Mouse (Mus musculus) heart, embryonic 14.5 days (tissue): ENCODE data around the gene Lrp5. TPM values are rescaled to one million over a fixed set of nuclear protein-coding genes. Genes with fewer than 3 reads are reported as not detected.
"Not testable (repeated sequence)": the region's sequence is repeated elsewhere in the genome, so short reads cannot be mapped to it uniquely, and the experiment has no call there.

ENCODE experiments used
- ATAC-seq: fragments of 200-750 bp; cut with Nextera tagmentation; 2 replicates; pipeline ENCODE4 v1.8.0; 2017; ENCODE audit warnings: low read depth, moderate TSS enrichment; ENCODE audit not compliant: insufficient number of reproducible peaks, insufficient read depth, low FRiP score
- H3K27ac ChIP-seq, 2 experiments: fragments of 200-500 bp in 1 of 2; fragments of 300-500 bp in 1 of 2; sonication (generic) in 1 of 2; replicated peaks in 1 of 2; 2 replicates each; pipeline ENCODE4 v1.5.1; 2012 to 2014; ENCODE audit warnings: low read depth in 2 of 2, low read length in 2 of 2, control low read depth in 1 of 2, mild to moderate bottlenecking in 1 of 2, mixed read lengths in 1 of 2; ENCODE audit not compliant: control insufficient read depth in 1 of 2, insufficient read depth in 1 of 2
- H3K27me3 ChIP-seq: fragments of 300-500 bp; sonication (generic); 2 replicates; pipeline ENCODE4 v1.6.1; 2014; ENCODE audit warnings: mild to moderate bottlenecking, low read length, control low read depth; ENCODE audit not compliant: control insufficient read depth, insufficient read depth
- H3K36me3 ChIP-seq: fragments of 300-500 bp; sonication (generic); 2 replicates; pipeline ENCODE4 v1.6.1; 2014; ENCODE audit warnings: mild to moderate bottlenecking, control low read depth, low read length, mixed read lengths; ENCODE audit not compliant: control insufficient read depth, insufficient read depth
- H3K4me1 ChIP-seq, 2 experiments: fragments of 200-500 bp in 1 of 2; fragments of 300-500 bp in 1 of 2; sonication (generic) in 1 of 2; 2 replicates each; pipeline ENCODE4 v1.6.1; 2012 to 2014; ENCODE audit warnings: low read length in 2 of 2, control low read depth in 1 of 2, mixed read lengths in 1 of 2; ENCODE audit not compliant: control insufficient read depth in 2 of 2, insufficient read depth in 2 of 2
- H3K4me2 ChIP-seq: fragments of 300-500 bp; sonication (generic); 2 replicates; pipeline ENCODE4 v1.6.1; 2014; ENCODE audit warnings: mild to moderate bottlenecking, low read length
- H3K4me3 ChIP-seq, 2 experiments: fragments of 200-500 bp in 1 of 2; fragments of 300-500 bp in 1 of 2; sonication (generic) in 1 of 2; 2 replicates each; pipeline ENCODE4 v1.5.1; 2012 to 2014; ENCODE audit warnings: low read length in 2 of 2, mild to moderate bottlenecking in 2 of 2, control low read depth in 1 of 2, low read depth in 1 of 2, moderate library complexity in 1 of 2; ENCODE audit not compliant: control insufficient read depth in 1 of 2, insufficient read depth in 1 of 2
- H3K9ac ChIP-seq: fragments of 300-500 bp; sonication (generic); 2 replicates; pipeline ENCODE4 v1.6.1; 2014; ENCODE audit warnings: mild to moderate bottlenecking, low read length
- H3K9me3 ChIP-seq: fragments of 300-500 bp; sonication (generic); 2 replicates; pipeline ENCODE4 v1.6.1; 2016; ENCODE audit warnings: low read length, control low read depth; ENCODE audit not compliant: control insufficient read depth
- WGBS: fragments of 180-500 bp; shearing (Covaris S2); extraction: QIAGEN DNeasy Blood & Tissue Kit; methylation state at CpG from one replicate; pipeline ENCODE4 v1.1.7; 2014; 5-methylcytosine and 5-hydroxymethylcytosine counted together
- polyA plus RNA-seq: library from polyadenylated mRNA; unstranded; fragments of >200 nt; fragmentation: Nextera tagmentation; extraction: Ambion mirVana; gene quantifications from 2 replicates; pipeline ENCODE4 v1.2.1, GENCODE M21; 2014

Lrp5 gene
- polyA plus RNA-seq, 1 experiment from 2014 or later: 5.0 TPM

DNA sequence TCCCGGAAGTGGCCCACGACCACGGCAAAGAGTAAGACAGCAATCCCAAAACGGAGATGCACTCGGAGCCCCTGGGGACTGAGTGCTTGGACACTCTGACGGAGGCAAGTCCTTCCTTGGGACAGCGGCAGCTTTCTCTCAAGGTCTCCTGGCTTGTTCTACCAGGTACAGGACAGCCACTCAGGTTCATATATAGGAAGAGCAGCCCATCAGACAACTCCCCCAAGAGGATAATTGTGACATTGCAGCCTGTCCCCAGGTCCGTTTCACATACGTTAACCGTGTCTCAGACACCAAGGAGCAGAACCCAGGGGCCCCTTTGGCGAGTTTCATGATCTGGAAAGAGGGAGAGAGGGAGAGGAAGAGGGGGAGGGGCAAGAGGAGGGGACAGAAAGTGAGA lies 18.4 kb downstream of the Lrp5 start:
- Histone ChIP-seq H3K4me2 (no peak overlapping the region), H3K9me3 (no peaks in the 10 kb centered on the region), H3K4me1 (peaks cover 35 to 51% of the 10 kb centered on the region in 2 experiments), H3K27ac (0 out of 4 replicates have a peak overlapping the region, but pooled peaks of 1 of the 2 experiments have one; percentile 14), H3K9ac (no peak overlapping the region), H3K27me3 (no peaks in the 10 kb centered on the region), H3K36me3 (no peaks in the 10 kb centered on the region; the same call in 1 of the 2 replicates), H3K4me3 (no peak overlapping the region)
- ATAC-seq: no peak
- 75% methylated on average over 11 of the region's 11 CpGs for WGBS

GRCm38 (mm10) chr19:3667155-3667895 lies 19.0 kb downstream of the Lrp5 start:
- ATAC-seq: peak; percentile 25; the same call in 1 of the 2 replicates
- Histone ChIP-seq H3K27ac (peak overlapping the region; percentile 3 to 66; a peak in 2 of 4 replicates), H3K4me1 (peaks cover 35 to 51% of the 10 kb centered on the region in 2 experiments)

GRCm38 (mm10) chr19:3666632-3667031 lies 19.7 kb downstream of the Lrp5 start:
- no peak overlapping the region for H3K9ac ChIP-seq
- no peak for ATAC-seq

More at GRCm38 (mm10) chr19:3667155-3667895, 19.0 kb downstream of the Lrp5 start:
- no peaks in the 10 kb centered on the region for H3K27me3 ChIP-seq
- H3K9me3 ChIP-seq: no peaks in the 10 kb centered on the region
- H3K4me3 ChIP-seq: no peak overlapping the region
- H3K4me2 ChIP-seq: no peak overlapping the region
- H3K36me3 ChIP-seq: no peaks in the 10 kb centered on the region
- no peak overlapping the region for H3K9ac ChIP-seq
- WGBS: 63% methylated on average over 6 of the region's 6 CpGs

GRCm38 (mm10) chr19:3665510-3665909 lies 20.9 kb downstream of the Lrp5 start:
- Histone ChIP-seq H3K4me1 (peaks cover 35 to 51% of the 10 kb centered on the region in 2 experiments), H3K27me3 (no peaks in the 10 kb centered on the region), H3K9ac (no peak overlapping the region), H3K36me3 (no peaks in the 10 kb centered on the region), H3K27ac (peak overlapping the region; percentile 34 to 66; a peak in 2 of 4 replicates), H3K9me3 (no peaks in the 10 kb centered on the region), H3K4me3 (no peak overlapping the region), H3K4me2 (no peak overlapping the region)
- no peak for ATAC-seq
- WGBS: 53% methylated on average over 5 of the region's 5 CpGs

More at GRCm38 (mm10) chr19:3666632-3667031, 19.7 kb downstream of the Lrp5 start:
- Histone ChIP-seq H3K4me2 (no peak overlapping the region), H3K4me1 (peaks cover 35 to 51% of the 10 kb centered on the region in 2 experiments), H3K9me3 (no peaks in the 10 kb centered on the region), H3K36me3 (no peaks in the 10 kb centered on the region), H3K4me3 (no peak overlapping the region), H3K27me3 (no peaks in the 10 kb centered on the region), H3K27ac (peak overlapping the region in 1 of 2 experiments; percentile 66; a peak in 2 of 4 replicates)
- WGBS: 69% methylated on average over 2 of the region's 2 CpGs

DNA sequence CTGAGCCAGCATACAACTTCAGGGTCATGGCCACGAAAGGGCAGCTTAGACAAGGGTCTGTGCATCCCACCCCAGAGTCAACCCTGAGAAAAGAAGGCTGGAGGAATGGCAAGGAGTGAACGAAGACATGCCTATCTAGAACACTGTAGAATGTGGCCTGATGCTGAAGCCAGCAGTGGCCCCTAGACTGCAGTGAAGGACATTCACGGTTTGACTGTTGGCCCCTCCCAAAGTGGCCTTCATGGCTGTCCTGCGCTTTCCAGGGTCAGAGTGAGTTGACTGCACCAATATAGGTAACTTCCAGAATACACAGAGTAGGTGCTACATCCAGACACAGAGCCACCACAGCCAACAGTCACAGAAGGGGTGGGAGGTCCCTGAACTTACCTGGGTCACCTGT lies 28.4 kb downstream of the Lrp5 start:
- no peak overlapping the region for H3K9ac ChIP-seq
- WGBS: 93% methylated on average over 4 of the region's 4 CpGs
- ATAC-seq: no peak
- H3K4me1 ChIP-seq: peaks cover 2 to 10% of the 10 kb centered on the region in 2 experiments
- no peaks in the 10 kb centered on the region for H3K27me3 ChIP-seq
- H3K36me3 ChIP-seq: peaks cover 20% of the 10 kb centered on the region
- H3K4me3 ChIP-seq: no peak overlapping the region
- no peak overlapping the region for H3K4me2 ChIP-seq
- H3K27ac ChIP-seq: no peak overlapping the region
- H3K9me3 ChIP-seq: no peaks in the 10 kb centered on the region

GRCm38 (mm10) chr19:3657065-3657464 lies 29.3 kb downstream of the Lrp5 start:
- H3K4me2 ChIP-seq, ATAC-seq, H3K9ac ChIP-seq, H3K9me3 ChIP-seq, H3K4me3 ChIP-seq, H3K27me3 ChIP-seq, H3K27ac ChIP-seq: not testable (repeated sequence)
- WGBS: 98% methylated on average over 4 of the region's 4 CpGs
- peaks cover 26% of the 10 kb centered on the region for H3K36me3 ChIP-seq
- H3K4me1 ChIP-seq: peaks cover 2 to 10% of the 10 kb centered on the region in 2 experiments

GRCm38 (mm10) chr19:3656144-3656543 lies 30.2 kb downstream of the Lrp5 start:
- peak overlapping the region in 1 of 2 experiments; percentile 4; a peak in 1 of 4 replicates for H3K27ac ChIP-seq

More at GRCm38 (mm10) chr19:3656144-3656543, 30.2 kb downstream of the Lrp5 start:
- 0 out of 2 replicates have a peak, but pooled peaks cover 3% of the 10 kb centered on the region for H3K9me3 ChIP-seq
- H3K4me2 ChIP-seq: no peak overlapping the region
- no peak overlapping the region for H3K9ac ChIP-seq
- H3K36me3 ChIP-seq: peaks cover 36% of the 10 kb centered on the region
- peaks cover 2 to 10% of the 10 kb centered on the region in 2 experiments for H3K4me1 ChIP-seq
- peak; percentile 23; the same call in 1 of the 2 replicates for ATAC-seq
- no peaks in the 10 kb centered on the region for H3K27me3 ChIP-seq
- WGBS: 30% methylated on average over 1 of the region's 1 CpGs
- no peak overlapping the region for H3K4me3 ChIP-seq
